Mouse (Mus musculus) stomach, embryonic 15.5 days (tissue): ENCODE measurements around the gene Mansc1. TPM values are rescaled to one million over a fixed set of nuclear protein-coding genes. Genes with fewer than 3 reads are reported as not detected.

Source experiments
- ATAC-seq: fragments of 200-750 bp; cut with Nextera tagmentation; 2 replicates; pipeline ENCODE4 v1.8.0; 2017; ENCODE audit warnings: low read depth, moderate number of reproducible peaks, moderate TSS enrichment; ENCODE audit not compliant: insufficient read depth, low FRiP score
- H3K27ac ChIP-seq: fragments of 300-500 bp; sonication (generic); 2 replicates; pipeline ENCODE4 v1.5.1; 2015; ENCODE audit warnings: mild to moderate bottlenecking, inconsistent platforms
- H3K27me3 ChIP-seq: fragments of 300-500 bp; sonication (generic); replicated peaks from 2 replicates; pipeline ENCODE4 v1.6.1; 2015; ENCODE audit warnings: inconsistent platforms
- H3K36me3 ChIP-seq: fragments of 300-500 bp; sonication (generic); 2 replicates; pipeline ENCODE4 v1.6.1; 2015; ENCODE audit warnings: inconsistent platforms
- H3K4me1 ChIP-seq: fragments of 300-500 bp; sonication (generic); 2 replicates; pipeline ENCODE4 v1.6.1; 2015; ENCODE audit warnings: inconsistent platforms
- H3K4me2 ChIP-seq: fragments of 300-500 bp; sonication (generic); 2 replicates; pipeline ENCODE4 v1.6.1; 2015; ENCODE audit warnings: mild to moderate bottlenecking, inconsistent platforms
- H3K4me3 ChIP-seq: fragments of 300-500 bp; sonication (generic); replicated peaks from 2 replicates; pipeline ENCODE4 v1.5.1; 2015; ENCODE audit warnings: inconsistent platforms
- H3K9ac ChIP-seq: fragments of 300-500 bp; sonication (generic); 2 replicates; pipeline ENCODE4 v1.6.1; 2015; ENCODE audit warnings: inconsistent platforms
- H3K9me3 ChIP-seq: fragments of 300-500 bp; sonication (generic); 2 replicates; pipeline ENCODE4 v1.6.1; 2016; ENCODE audit warnings: inconsistent platforms
- WGBS: fragments of 180-500 bp; shearing (Covaris S2); methylation state at CpG from one replicate; pipeline ENCODE4 v1.1.7; 2015; 5-methylcytosine and 5-hydroxymethylcytosine counted together
- polyA plus RNA-seq: library from polyadenylated mRNA; unstranded; fragments of >200 nt; fragmentation: Nextera tagmentation; extraction: Ambion mirVana; gene quantifications from 2 replicates; pipeline ENCODE4 v1.2.1, GENCODE M21; 2015

Gene Mansc1
- polyA plus RNA-seq, 1 experiment from 2014 or later: 8.2 TPM

DNA sequence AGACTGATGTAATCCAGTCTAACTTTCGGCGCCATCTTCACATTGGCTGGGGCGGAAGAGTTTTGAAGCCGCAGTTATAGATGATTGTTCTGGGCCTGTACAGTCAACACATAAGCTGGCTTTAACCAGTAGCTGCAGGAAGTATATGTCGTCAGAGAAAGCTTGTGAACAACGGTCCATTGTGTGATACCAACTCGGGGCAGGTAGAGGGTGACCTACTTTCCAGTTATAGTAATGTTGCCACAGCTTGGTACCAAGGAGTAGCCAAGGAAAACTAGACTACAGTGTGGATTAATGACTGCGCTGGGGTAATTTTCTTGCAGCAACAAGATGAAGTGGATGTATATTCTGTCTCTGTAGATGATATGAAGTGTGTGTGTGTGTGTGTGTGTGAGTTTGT, 1.3 kb upstream of the Mansc1 start:
- Histone ChIP-seq H3K27me3 (no peaks in the 10 kb centered on the region), H3K4me1 (peaks cover 8% of the 10 kb centered on the region; the same call in 1 of the 2 replicates), H3K4me3 (no peak overlapping the region), H3K4me2 (no peak overlapping the region), H3K36me3 (no peaks in the 10 kb centered on the region), H3K9ac (no peak overlapping the region), H3K27ac (no peak overlapping the region), H3K9me3 (no peaks in the 10 kb centered on the region)
- ATAC-seq: no peak
- WGBS: 79% methylated on average over 8 of the region's 8 CpGs

DNA sequence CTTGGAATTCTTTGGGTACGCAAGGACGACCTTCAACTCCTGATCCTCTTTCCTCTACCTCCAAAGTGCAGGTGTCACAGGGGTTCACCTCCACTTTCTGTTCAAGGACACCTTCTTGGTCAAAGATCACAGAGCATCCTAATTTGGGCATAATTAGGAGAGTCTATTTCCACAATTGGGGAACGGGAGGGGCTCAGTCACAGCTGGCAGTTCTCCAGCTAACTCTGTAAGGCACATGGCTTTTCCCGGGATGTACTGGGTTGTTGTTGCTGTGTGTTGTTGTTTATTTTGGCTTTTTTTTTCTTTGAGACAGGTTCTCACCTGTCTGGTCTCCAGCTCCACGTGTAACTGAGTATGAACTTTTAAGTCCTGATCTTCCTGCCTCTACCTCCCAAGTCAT, 468 bp upstream of the Mansc1 start:
- Histone ChIP-seq H3K9ac (no peak overlapping the region), H3K27ac (peak overlapping the region; percentile 61; the same call in 1 of the 2 replicates), H3K4me1 (peaks cover 8% of the 10 kb centered on the region; the same call in 1 of the 2 replicates), H3K4me2 (peak overlapping the region; percentile 91), H3K36me3 (no peaks in the 10 kb centered on the region), H3K9me3 (no peaks in the 10 kb centered on the region), H3K27me3 (no peaks in the 10 kb centered on the region), H3K4me3 (peak overlapping the region; percentile 56)
- WGBS: 38% methylated on average over 5 of the region's 5 CpGs
- ATAC-seq: no peak

DNA sequence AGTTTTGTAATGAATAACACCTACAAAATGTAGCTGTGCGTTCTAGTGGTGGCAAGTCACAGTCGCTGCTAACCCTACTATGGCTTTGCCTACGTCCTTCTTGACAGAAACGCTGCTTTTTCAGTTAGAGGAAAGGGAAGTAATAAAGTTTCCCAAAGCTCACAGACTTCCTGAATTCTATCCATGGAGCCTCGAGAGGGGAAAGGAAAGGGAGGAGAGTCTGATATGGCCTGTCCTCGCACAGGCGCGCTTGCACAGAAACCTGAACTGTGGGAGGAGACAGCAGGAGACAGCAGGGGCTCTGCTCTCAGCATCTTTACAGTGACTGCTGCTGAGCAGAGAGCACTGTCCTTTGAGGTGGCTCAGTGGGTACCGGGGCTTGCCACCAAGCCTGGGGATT, 1.8 kb downstream of the Mansc1 start:
- Histone ChIP-seq H3K27me3 (no peaks in the 10 kb centered on the region), H3K4me3 (no peak overlapping the region), H3K27ac (no peak overlapping the region), H3K9ac (no peak overlapping the region), H3K36me3 (no peaks in the 10 kb centered on the region), H3K9me3 (no peaks in the 10 kb centered on the region), H3K4me2 (no peak overlapping the region), H3K4me1 (peaks cover 8% of the 10 kb centered on the region; the same call in 1 of the 2 replicates)
- 64% methylated on average over 9 of the region's 9 CpGs for WGBS
- ATAC-seq: no peak

DNA sequence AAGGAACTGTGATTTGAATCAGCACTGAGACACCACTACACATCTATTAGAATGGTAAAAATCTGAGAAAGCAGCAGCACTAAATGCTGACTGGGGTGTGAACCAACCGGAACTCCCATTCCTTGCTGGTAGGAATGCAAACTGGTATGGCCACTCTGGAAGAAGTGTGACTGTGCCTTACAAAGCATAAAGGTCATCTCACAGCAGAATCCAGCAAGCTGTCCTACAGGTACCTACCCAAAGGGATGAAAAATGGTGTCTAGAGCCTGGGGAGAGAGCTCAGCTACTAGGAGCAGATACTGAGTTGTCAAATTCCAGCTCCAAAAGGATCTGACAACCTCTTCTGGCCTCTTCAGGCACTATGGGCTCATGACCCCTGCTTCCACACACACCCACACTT, 5.7 kb downstream of the Mansc1 start:
- WGBS: 83% methylated on average over 1 of the region's 1 CpGs
- H3K4me3 ChIP-seq: no peak overlapping the region
- no peaks in the 10 kb centered on the region for H3K27me3 ChIP-seq
- ATAC-seq: no peak
- no peak overlapping the region for H3K4me2 ChIP-seq
- H3K27ac ChIP-seq: no peak overlapping the region
- H3K9ac ChIP-seq: no peak overlapping the region
- H3K36me3 ChIP-seq: no peaks in the 10 kb centered on the region
- H3K9me3 ChIP-seq: no peaks in the 10 kb centered on the region
- H3K4me1 ChIP-seq: no peaks in the 10 kb centered on the region

DNA sequence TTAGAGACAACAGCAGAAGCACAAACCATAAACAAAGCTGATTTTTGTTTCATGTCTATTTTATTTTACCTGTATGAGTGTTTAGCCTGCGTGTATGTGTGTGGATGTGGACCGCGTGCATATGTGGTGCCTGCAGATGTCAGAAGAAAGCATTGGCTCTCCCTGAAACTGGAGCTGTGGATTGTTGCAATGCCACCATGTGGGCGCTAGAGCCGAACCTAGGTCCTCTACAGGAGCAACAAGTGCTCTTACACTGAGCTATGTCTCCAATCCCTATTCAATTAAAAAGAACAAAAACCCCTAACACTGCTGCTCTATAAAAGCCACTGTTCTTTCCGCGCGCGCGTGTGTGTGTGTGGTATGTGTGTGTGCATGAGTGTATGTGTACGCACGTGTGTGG, 6.9 kb downstream of the Mansc1 start:
- Histone ChIP-seq H3K27ac (no peak overlapping the region), H3K27me3 (no peaks in the 10 kb centered on the region), H3K4me2 (no peak overlapping the region), H3K4me3 (no peak overlapping the region), H3K9ac (no peak overlapping the region), H3K36me3 (0 out of 2 replicates have a peak, but pooled peaks cover 3% of the 10 kb centered on the region), H3K4me1 (no peaks in the 10 kb centered on the region), H3K9me3 (no peaks in the 10 kb centered on the region)
- no peak for ATAC-seq
- WGBS: 70% methylated on average over 12 of the region's 12 CpGs

- Histone ChIP-seq H3K4me3 (no peak overlapping the region), H3K27me3 (no peaks in the 10 kb centered on the region), H3K9ac (no peak overlapping the region), H3K9me3 (no peaks in the 10 kb centered on the region), H3K27ac (no peak overlapping the region), H3K4me2 (no peak overlapping the region), H3K4me1 (no peaks in the 10 kb centered on the region), H3K36me3 (0 out of 2 replicates have a peak, but pooled peaks cover 3% of the 10 kb centered on the region)
- 76% methylated on average over 14 of the region's 14 CpGs for WGBS
- ATAC-seq: no peak
Observed at GRCm38 (mm10) chr6:134621552-134621949, 10.7 kb downstream of the Mansc1 start.

GRCm38 (mm10) chr6:134620846-134621551, 11.3 kb downstream of the Mansc1 start:
- H3K9me3 ChIP-seq: no peaks in the 10 kb centered on the region
- 64% methylated on average over 6 of the region's 6 CpGs for WGBS
- H3K27ac ChIP-seq: no peak overlapping the region
- 0 out of 2 replicates have a peak, but pooled peaks cover 3% of the 10 kb centered on the region for H3K36me3 ChIP-seq
- H3K4me3 ChIP-seq: no peak overlapping the region
- no peak for ATAC-seq
- no peaks in the 10 kb centered on the region for H3K27me3 ChIP-seq
- H3K9ac ChIP-seq: no peak overlapping the region
- H3K4me1 ChIP-seq: 0 out of 2 replicates have a peak, but pooled peaks cover 1% of the 10 kb centered on the region
- no peak overlapping the region for H3K4me2 ChIP-seq

DNA sequence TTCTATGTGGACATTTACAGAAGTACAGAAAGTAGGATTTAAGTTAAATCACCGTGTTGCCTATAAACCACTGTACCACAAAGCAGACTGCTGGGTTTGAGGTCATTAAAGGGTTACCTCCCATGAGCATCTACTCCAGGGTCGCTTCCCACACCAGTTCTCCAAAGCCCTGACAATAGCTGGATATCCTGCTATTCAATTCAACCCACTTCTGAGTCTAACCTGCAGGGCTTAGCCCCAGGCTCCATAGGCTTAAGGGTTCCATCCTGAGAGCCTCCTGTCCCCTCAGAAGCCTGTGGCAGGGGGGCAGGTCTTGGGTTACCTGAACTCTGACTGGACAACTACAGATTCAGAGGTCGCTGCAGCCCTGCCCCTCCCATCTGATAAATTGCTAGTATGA, 12.2 kb downstream of the Mansc1 start:
- Histone ChIP-seq H3K4me1 (0 out of 2 replicates have a peak, but pooled peaks cover 5% of the 10 kb centered on the region), H3K9me3 (no peaks in the 10 kb centered on the region), H3K4me3 (no peak overlapping the region), H3K36me3 (0 out of 2 replicates have a peak, but pooled peaks cover 3% of the 10 kb centered on the region), H3K9ac (no peak overlapping the region), H3K27ac (no peak overlapping the region), H3K27me3 (no peaks in the 10 kb centered on the region), H3K4me2 (no peak overlapping the region)
- ATAC-seq: no peak
- WGBS: 64% methylated on average over 3 of the region's 3 CpGs

GRCm38 (mm10) chr6:134617589-134617988, 14.7 kb downstream of the Mansc1 start:
- H3K4me2 ChIP-seq: no peak overlapping the region
- 0 out of 2 replicates have a peak, but pooled peaks cover 7% of the 10 kb centered on the region for H3K4me1 ChIP-seq
- WGBS: 50% methylated on average over 3 of the region's 3 CpGs
- H3K9ac ChIP-seq: no peak overlapping the region
- 0 out of 2 replicates have a peak, but pooled peaks cover 3% of the 10 kb centered on the region for H3K36me3 ChIP-seq
- H3K4me3 ChIP-seq: no peak overlapping the region
- no peaks in the 10 kb centered on the region for H3K9me3 ChIP-seq
- no peaks in the 10 kb centered on the region for H3K27me3 ChIP-seq
- no peak overlapping the region for H3K27ac ChIP-seq
- no peak for ATAC-seq

GRCm38 (mm10) chr6:134614723-134615648, 17.3 kb downstream of the Mansc1 start:
- H3K9me3 ChIP-seq: no peaks in the 10 kb centered on the region
- 0 out of 2 replicates have a peak, but pooled peaks cover 8% of the 10 kb centered on the region for H3K4me1 ChIP-seq
- peak; percentile 79 for ATAC-seq
- no peak overlapping the region for H3K9ac ChIP-seq
- peak overlapping the region; percentile 62; the same call in 1 of the 2 replicates for H3K27ac ChIP-seq
- WGBS: 4% methylated on average over 16 of the region's 16 CpGs
- peak overlapping the region; percentile 35 for H3K4me2 ChIP-seq
- H3K4me3 ChIP-seq: peak overlapping the region; percentile 10; the same call in 1 of the 2 replicates
- no peaks in the 10 kb centered on the region for H3K36me3 ChIP-seq
- no peaks in the 10 kb centered on the region for H3K27me3 ChIP-seq

- Histone ChIP-seq H3K4me2 (no peak overlapping the region; the same call in 1 of the 2 replicates), H3K27ac (peak overlapping the region; percentile 62; the same call in 1 of the 2 replicates), H3K36me3 (no peaks in the 10 kb centered on the region), H3K9ac (no peak overlapping the region), H3K4me3 (no peak overlapping the region), H3K9me3 (no peaks in the 10 kb centered on the region), H3K4me1 (0 out of 2 replicates have a peak, but pooled peaks cover 8% of the 10 kb centered on the region), H3K27me3 (no peaks in the 10 kb centered on the region)
- WGBS: 29% methylated on average over 4 of the region's 4 CpGs
- ATAC-seq: peak; percentile 59
Observed at GRCm38 (mm10) chr6:134614322-134614721, 18.0 kb downstream of the Mansc1 start.
